Mouse (Mus musculus) liver, embryonic 14.5 days (tissue): ENCODE results near the gene Tlr2. TPM values are rescaled to one million over a fixed set of nuclear protein-coding genes. Genes with fewer than 3 reads are reported as not detected.

ENCODE experiments used
- ATAC-seq: fragments of 200-750 bp; cut with Nextera tagmentation; 2 replicates; pipeline ENCODE4 v1.8.0; 2017; ENCODE audit warnings: moderate number of reproducible peaks, mild to moderate bottlenecking, moderate library complexity; ENCODE audit not compliant: insufficient read depth
- DNase-seq, 3 experiments: peaks; one replicate each; pipeline ENCODE4 v3.0.0-alpha.2; 2012 to 2013; ENCODE audit warnings: low read depth in 3 of 3, low spot score in 3 of 3
- H3K27ac ChIP-seq: fragments of 300-500 bp; sonication (generic); 2 replicates; pipeline ENCODE4 v1.5.1; 2014; ENCODE audit warnings: moderate library complexity, mild to moderate bottlenecking, control low read depth, inconsistent platforms
- H3K27me3 ChIP-seq: fragments of 300-500 bp; sonication (generic); 2 replicates; pipeline ENCODE4 v1.6.1; 2014; ENCODE audit warnings: mild to moderate bottlenecking, low read length, moderate library complexity; ENCODE audit not compliant: control insufficient read depth, insufficient read depth
- H3K36me3 ChIP-seq: fragments of 300-500 bp; sonication (generic); replicated peaks from 2 replicates; pipeline ENCODE4 v1.6.1; 2014; ENCODE audit warnings: low read depth; ENCODE audit not compliant: control insufficient read depth, insufficient read depth
- H3K4me1 ChIP-seq, 2 experiments: fragments of 200-500 bp in 1 of 2; fragments of 300-500 bp in 1 of 2; sonication (generic) in 1 of 2; replicated peaks; 2 replicates each; pipeline ENCODE4 v1.6.1; 2012 to 2014; ENCODE audit warnings: antibody characterized with exemption in 1 of 2, inconsistent platforms in 1 of 2, low read length in 1 of 2; ENCODE audit not compliant: control insufficient read depth in 2 of 2, insufficient read depth in 2 of 2
- H3K4me2 ChIP-seq: fragments of 300-500 bp; sonication (generic); 2 replicates; pipeline ENCODE4 v1.6.1; 2014; ENCODE audit warnings: low read depth, mild to moderate bottlenecking, control low read depth, moderate library complexity
- H3K4me3 ChIP-seq, 2 experiments: fragments of 200-500 bp in 1 of 2; fragments of 300-500 bp in 1 of 2; sonication (generic) in 1 of 2; 2 replicates each; pipeline ENCODE4 v1.5.1; 2012 to 2014; ENCODE audit warnings: low read depth in 2 of 2, low read length in 2 of 2, mild to moderate bottlenecking in 2 of 2, control low read depth in 1 of 2, inconsistent platforms in 1 of 2, moderate library complexity in 1 of 2; ENCODE audit not compliant: insufficient read depth in 1 of 2
- H3K9ac ChIP-seq: fragments of 300-500 bp; sonication (generic); replicated peaks from 2 replicates; pipeline ENCODE4 v1.6.1; 2014; ENCODE audit warnings: mild to moderate bottlenecking, control low read depth, moderate library complexity
- H3K9me3 ChIP-seq: fragments of 300-500 bp; sonication (generic); 2 replicates; pipeline ENCODE4 v1.6.1; 2016; ENCODE audit warnings: low read length, mixed read lengths; ENCODE audit not compliant: control insufficient read depth
- CTCF ChIP-seq: IDR thresholded peaks from 2 replicates; pipeline ENCODE4 v1.5.1; 2016; ENCODE audit warnings: antibody characterized with exemption, low read depth, control low read depth
- EP300 ChIP-seq: IDR thresholded peaks from 2 replicates; pipeline ENCODE4 v1.6.1; 2016; ENCODE audit warnings: antibody characterized with exemption, low read depth
- WGBS: fragments of 180-500 bp; shearing (Covaris S2); extraction: QIAGEN DNeasy Blood & Tissue Kit; methylation state at CpG from one replicate; pipeline ENCODE4 v1.1.7; 2014; ENCODE audit not compliant: insufficient replicate concordance; 5-methylcytosine and 5-hydroxymethylcytosine counted together
- polyA plus RNA-seq, 2 experiments: library from polyadenylated mRNA; depleted of rRNA in 1 of 2; stranded (reverse) in 1 of 2; unstranded in 1 of 2; fragments of >200 nt; fragmentation: Nextera tagmentation in 1 of 2; extraction: Ambion mirVana in 1 of 2; gene quantifications; 2 replicates each; pipeline versions ENCODE4 v1.2.1 to v1.2.3; 2012 to 2014

The Tlr2 gene
- polyA plus RNA-seq, 2 experiments, result 1.4 to 2.2 TPM

GRCm38 (mm10) chr3:83862956-83863355, 21.4 kb upstream of the Tlr2 start:
- no peak overlapping the region for H3K27ac ChIP-seq
- no peak overlapping the region for H3K4me2 ChIP-seq
- no peak overlapping the region for H3K9ac ChIP-seq
- H3K9me3 ChIP-seq, result no peaks in the 10 kb centered on the region
- TF ChIP-seq CTCF, result no peak
- TF ChIP-seq EP300, result no peak
- H3K4me3 ChIP-seq, result no peak overlapping the region
- WGBS, result 18% methylated on average over 1 of the region's 1 CpGs
- DNase-seq (no peak), ATAC-seq (no peak)
- no peaks in the 10 kb centered on the region for H3K27me3 ChIP-seq
- no peaks in the 10 kb centered on the region; a peak in 1 of 4 replicates for H3K4me1 ChIP-seq
- no peaks in the 10 kb centered on the region for H3K36me3 ChIP-seq

- no peak overlapping the region for H3K27ac ChIP-seq
- TF ChIP-seq CTCF, result no peak
- no peak for TF ChIP-seq EP300
- DNase-seq (no peak), ATAC-seq (no peak)
- no peak overlapping the region for H3K4me2 ChIP-seq
- 67% methylated on average over 7 of the region's 7 CpGs for WGBS
- H3K36me3 ChIP-seq, result no peaks in the 10 kb centered on the region
- H3K27me3 ChIP-seq, result no peaks in the 10 kb centered on the region
- no peaks in the 10 kb centered on the region; a peak in 1 of 4 replicates for H3K4me1 ChIP-seq
- H3K9me3 ChIP-seq, result no peaks in the 10 kb centered on the region
- H3K4me3 ChIP-seq, result no peak overlapping the region
- no peak overlapping the region for H3K9ac ChIP-seq
These were observed 18.0 kb upstream of the Tlr2 start for GRCm38 (mm10) chr3:83859595-83859994.

- Histone ChIP-seq H3K36me3 (no peaks in the 10 kb centered on the region), H3K9ac (no peak overlapping the region), H3K27ac (no peak overlapping the region), H3K4me1 (no peaks in the 10 kb centered on the region; a peak in 1 of 4 replicates), H3K9me3 (no peaks in the 10 kb centered on the region), H3K4me2 (no peak overlapping the region), H3K27me3 (no peaks in the 10 kb centered on the region), H3K4me3 (no peak overlapping the region)
- DNase-seq, result no peak
- ATAC-seq, result no peak
- WGBS, result 77% methylated on average over 3 of the region's 3 CpGs
- TF ChIP-seq EP300, result no peak
- TF ChIP-seq CTCF, result no peak
These were observed 17.5 kb upstream of the Tlr2 start for GRCm38 (mm10) chr3:83859071-83859470.

GRCm38 (mm10) chr3:83857621-83858020, 16.1 kb upstream of the Tlr2 start:
- no peaks in the 10 kb centered on the region for H3K36me3 ChIP-seq
- no peak overlapping the region for H3K4me2 ChIP-seq

GRCm38 (mm10) chr3:83855643-83856042, 14.1 kb upstream of the Tlr2 start:
- Histone ChIP-seq H3K4me2 (no peak overlapping the region), H3K4me1 (no peaks in the 10 kb centered on the region), H3K4me3 (no peak overlapping the region), H3K27ac (no peak overlapping the region), H3K9me3 (no peaks in the 10 kb centered on the region), H3K27me3 (no peaks in the 10 kb centered on the region), H3K36me3 (no peaks in the 10 kb centered on the region), H3K9ac (no peak overlapping the region)
- ATAC-seq (no peak), DNase-seq (no peak)
- no peak for TF ChIP-seq EP300
- TF ChIP-seq CTCF, result no peak
- WGBS, result 77% methylated on average over 5 of the region's 5 CpGs

More at GRCm38 (mm10) chr3:83857621-83858020, 16.1 kb upstream of the Tlr2 start:
- Histone ChIP-seq H3K9me3 (no peaks in the 10 kb centered on the region), H3K27ac (no peak overlapping the region), H3K4me1 (no peaks in the 10 kb centered on the region; a peak in 1 of 4 replicates), H3K4me3 (no peak overlapping the region), H3K9ac (no peak overlapping the region), H3K27me3 (no peaks in the 10 kb centered on the region)
- 76% methylated on average over 13 of the region's 13 CpGs for WGBS
- ATAC-seq, result no peak
- TF ChIP-seq EP300 (no peak), CTCF (no peak)
- no peak for DNase-seq
